Mouse (Mus musculus) heart, postnatal 0 days (tissue): ENCODE data around the gene Nudt17. TPM values are rescaled to one million over a fixed set of nuclear protein-coding genes. Genes with fewer than 3 reads are reported as not detected.

Experiments
- ATAC-seq: fragments of 200-750 bp; cut with Nextera tagmentation; 2 replicates; pipeline ENCODE4 v1.8.0; 2017; ENCODE audit warnings: low read depth, moderate number of reproducible peaks, moderate library complexity; ENCODE audit not compliant: insufficient read depth
- DNase-seq: peaks from one replicate; pipeline ENCODE4 v3.0.0-alpha.2; 2016; ENCODE audit warnings: low spot score
- H3K27ac ChIP-seq: fragments of 300-500 bp; sonication (generic); 2 replicates; pipeline ENCODE4 v1.5.1; 2014; ENCODE audit warnings: low read depth, mild to moderate bottlenecking
- H3K27me3 ChIP-seq: fragments of 300-500 bp; sonication (generic); 2 replicates; pipeline ENCODE4 v1.6.1; 2014; ENCODE audit warnings: low read length, mixed read lengths; ENCODE audit not compliant: control insufficient read depth, insufficient read depth
- H3K36me3 ChIP-seq: fragments of 300-500 bp; sonication (generic); replicated peaks from 2 replicates; pipeline ENCODE4 v1.6.1; 2014; ENCODE audit warnings: low read length, mixed read lengths; ENCODE audit not compliant: control insufficient read depth, insufficient read depth
- H3K4me1 ChIP-seq: fragments of 300-500 bp; sonication (generic); 2 replicates; pipeline ENCODE4 v1.6.1; 2014; ENCODE audit warnings: antibody characterized with exemption; ENCODE audit not compliant: control insufficient read depth, insufficient read depth
- H3K4me2 ChIP-seq: fragments of 300-500 bp; sonication (generic); 2 replicates; pipeline ENCODE4 v1.6.1; 2014; ENCODE audit warnings: low read depth, mild to moderate bottlenecking, low read length, moderate library complexity
- H3K4me3 ChIP-seq: fragments of 300-500 bp; sonication (generic); 2 replicates; pipeline ENCODE4 v1.5.1; 2014; ENCODE audit warnings: low read depth, low read length
- H3K9ac ChIP-seq: fragments of 300-500 bp; sonication (generic); replicated peaks from 2 replicates; pipeline ENCODE4 v1.6.1; 2014; ENCODE audit warnings: low read depth, low read length, mixed read lengths
- H3K9me3 ChIP-seq: fragments of 300-500 bp; sonication (generic); replicated peaks from 2 replicates; pipeline ENCODE4 v1.6.1; 2016; ENCODE audit warnings: low read length; ENCODE audit not compliant: control insufficient read depth
- CTCF ChIP-seq: IDR thresholded peaks from 2 replicates; pipeline ENCODE4 v1.5.1; 2016; ENCODE audit warnings: antibody characterized with exemption, control low read depth, low read depth
- EP300 ChIP-seq: IDR thresholded peaks from 2 replicates; pipeline ENCODE4 v1.6.1; 2016; ENCODE audit warnings: antibody characterized with exemption, low read depth
- WGBS: fragments of 180-500 bp; shearing (Covaris S2); extraction: QIAGEN DNeasy Blood & Tissue Kit; methylation state at CpG from one replicate; pipeline ENCODE4 v1.1.7; 2014; 5-methylcytosine and 5-hydroxymethylcytosine counted together
- polyA plus RNA-seq: library from polyadenylated mRNA; unstranded; fragments of >200 nt; fragmentation: Nextera tagmentation; extraction: Ambion mirVana; gene quantifications from 2 replicates; pipeline ENCODE4 v1.2.1, GENCODE M21; 2015
- total RNA-seq: library from RNA; depleted of rRNA; stranded (reverse); fragments of >200 nt; gene quantifications from 2 replicates; pipeline ENCODE4 v1.2.3, GENCODE M21; 2014; ENCODE audit warnings: low replicate concordance

Gene Nudt17
- total and polyA plus RNA-seq, 2 experiments from 2014 or later, result 2.5 to 6.9 TPM

- Histone ChIP-seq H3K4me2 (no peak overlapping the region), H3K4me1 (no peaks in the 10 kb centered on the region), H3K4me3 (no peak overlapping the region), H3K27me3 (peaks cover 35% of the 10 kb centered on the region), H3K27ac (no peak overlapping the region), H3K36me3 (no peaks in the 10 kb centered on the region), H3K9ac (no peak overlapping the region), H3K9me3 (no peaks in the 10 kb centered on the region)
- no peak for TF ChIP-seq EP300
- no peak for TF ChIP-seq CTCF
- no peak for ATAC-seq
- no peak for DNase-seq
- 93% methylated on average over 3 of the region's 3 CpGs for WGBS
These were observed 24.9 kb downstream of the Nudt17 start for GRCm38 (mm10) chr3:96683496-96683895.

- no peak for TF ChIP-seq CTCF
- TF ChIP-seq EP300, result no peak
- H3K27me3 ChIP-seq, result peaks cover 29% of the 10 kb centered on the region
- no peaks in the 10 kb centered on the region for H3K4me1 ChIP-seq
- no peak overlapping the region for H3K4me3 ChIP-seq
- no peak overlapping the region for H3K4me2 ChIP-seq
- H3K27ac ChIP-seq, result no peak overlapping the region
- H3K9me3 ChIP-seq, result no peaks in the 10 kb centered on the region
- H3K9ac ChIP-seq, result no peak overlapping the region
- DNase-seq, result no peak
- 31% methylated on average over 12 of the region's 12 CpGs for WGBS
- no peaks in the 10 kb centered on the region for H3K36me3 ChIP-seq
- no peak for ATAC-seq
These were observed 27.9 kb downstream of the Nudt17 start for GRCm38 (mm10) chr3:96680269-96680956.

- H3K4me1 ChIP-seq, result no peaks in the 10 kb centered on the region
- no peak for TF ChIP-seq EP300
- no peak for TF ChIP-seq CTCF
- no peak overlapping the region for H3K4me2 ChIP-seq
- no peaks in the 10 kb centered on the region for H3K36me3 ChIP-seq
- no peak overlapping the region for H3K4me3 ChIP-seq
- H3K27me3 ChIP-seq, result peaks cover 19% of the 10 kb centered on the region
- no peaks in the 10 kb centered on the region for H3K9me3 ChIP-seq
- 13% methylated on average over 5 of the region's 5 CpGs for WGBS
- no peak overlapping the region for H3K27ac ChIP-seq
- ATAC-seq (no peak), DNase-seq (no peak)
- H3K9ac ChIP-seq, result no peak overlapping the region
These were observed 29.1 kb downstream of the Nudt17 start for GRCm38 (mm10) chr3:96679159-96679674.

- peaks cover 14% of the 10 kb centered on the region for H3K27me3 ChIP-seq
- H3K4me3 ChIP-seq, result no peak overlapping the region
- H3K9me3 ChIP-seq, result no peaks in the 10 kb centered on the region
- ATAC-seq, result no peak
- no peaks in the 10 kb centered on the region for H3K36me3 ChIP-seq
- TF ChIP-seq CTCF (no peak), EP300 (no peak)
- no peak for DNase-seq
- H3K4me1 ChIP-seq, result no peaks in the 10 kb centered on the region
- H3K27ac ChIP-seq, result no peak overlapping the region
- H3K9ac ChIP-seq, result no peak overlapping the region
- no peak overlapping the region for H3K4me2 ChIP-seq
- WGBS, result 61% methylated on average over 7 of the region's 7 CpGs
These were observed 29.9 kb downstream of the Nudt17 start for GRCm38 (mm10) chr3:96678456-96678855.

GRCm38 (mm10) chr3:96675690-96676089 is 32.7 kb downstream of the Nudt17 start:
- H3K9me3 ChIP-seq, result no peaks in the 10 kb centered on the region
- 64% methylated on average over 3 of the region's 3 CpGs for WGBS
- H3K27me3 ChIP-seq, result peaks cover 16% of the 10 kb centered on the region; the same call in 1 of the 2 replicates
- DNase-seq, result no peak
- TF ChIP-seq CTCF, result no peak
- no peak for TF ChIP-seq EP300
- no peaks in the 10 kb centered on the region for H3K4me1 ChIP-seq
- no peak overlapping the region for H3K27ac ChIP-seq
- ATAC-seq, result no peak
- H3K4me2 ChIP-seq, result no peak overlapping the region
- no peak overlapping the region for H3K4me3 ChIP-seq
- H3K9ac ChIP-seq, result no peak overlapping the region
- H3K36me3 ChIP-seq, result no peaks in the 10 kb centered on the region

GRCm38 (mm10) chr3:96675171-96675570 is 33.2 kb downstream of the Nudt17 start:
- DNase-seq (no peak), ATAC-seq (no peak)
- Histone ChIP-seq H3K9ac (no peak overlapping the region), H3K4me1 (no peaks in the 10 kb centered on the region), H3K27ac (no peak overlapping the region), H3K36me3 (no peaks in the 10 kb centered on the region), H3K9me3 (no peaks in the 10 kb centered on the region), H3K4me3 (no peak overlapping the region), H3K4me2 (no peak overlapping the region), H3K27me3 (peaks cover 15% of the 10 kb centered on the region; the same call in 1 of the 2 replicates)
- WGBS, result 81% methylated on average over 3 of the region's 3 CpGs
- TF ChIP-seq EP300 (no peak), CTCF (no peak)
